Mouse (Mus musculus): Measurements from ENCODE around the gene Gm45140. TPM values are rescaled to one million over a fixed set of nuclear protein-coding genes. Genes with fewer than 3 reads are reported as not detected.

The Gm45140 gene
- total and polyA plus RNA-seq, 3 experiments, result 4.3 to 25.7 (median 13.0) TPM

DNA sequence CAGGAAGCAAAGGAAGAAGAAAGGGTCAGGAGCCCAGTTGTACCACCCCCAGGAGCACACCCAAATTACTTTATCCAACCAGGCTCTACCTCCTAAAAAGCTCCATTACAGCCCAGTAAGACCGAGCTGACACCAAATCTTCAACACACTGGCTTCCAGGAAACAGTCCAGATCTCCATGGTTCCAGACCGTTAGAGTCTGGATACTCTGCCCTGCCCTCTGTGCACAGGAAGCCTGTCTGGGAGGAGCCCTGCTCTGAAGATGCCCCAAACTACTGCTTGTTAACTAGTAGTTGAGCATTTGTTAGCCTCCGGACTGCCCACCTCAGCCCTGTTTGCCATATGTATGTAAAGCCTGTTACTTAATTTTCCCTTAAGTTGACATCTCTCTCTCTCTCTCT is 89.5 kb downstream of the Gm45140 start:
- no peak overlapping the region for H3K9ac ChIP-seq (ENCODE audit: insufficient read depth, low read depth)
- H3K4me2 ChIP-seq (ENCODE audit: insufficient read depth, low read depth, poor library complexity, severe bottlenecking), result no peak overlapping the region
- H3K36me3 ChIP-seq (replicated peaks in 1 of 2; ENCODE audit: control insufficient read depth in 1 of 2, insufficient read depth in 1 of 2, low read length in 1 of 2), result peaks cover 0 to 3% of the 10 kb centered on the region in 2 experiments
- dilution Hi-C loops (cut with MboI; ENCODE audit: extremely low pct_ligation_motif_present, extremely low pct_unique_long_range_greater_than_20kb, low sequenced_read_pairs), result no loop called here
- no peaks in the 10 kb centered on the region for H3K79me2 ChIP-seq (replicated peaks; ENCODE audit: control insufficient read depth, extremely low read depth, insufficient read depth, poor library complexity, severe bottlenecking)
- in situ Hi-C loops (cut with MboI; ENCODE audit: low pct_ligation_motif_present, low pct_unique_long_range_greater_than_20kb, low sequenced_read_pairs), result no loop called here
- H3K4me3 ChIP-seq (replicated peaks in 1 of 3; ENCODE audit: low read depth in 2 of 3, low read length in 2 of 3, poor library complexity in 1 of 3), result no peak overlapping the region
- TF ChIP-seq IRF4 (IDR thresholded peaks at IDR 0.05; ENCODE audit: low read depth, low read length) (no peak), NRF1 (IDR thresholded peaks at IDR 0.05; ENCODE audit: low read depth, low read length) (no peak), RAD21 (IDR thresholded peaks at IDR 0.05; ENCODE audit: low read depth, low read length) (no peak), KAT2A (IDR thresholded peaks at IDR 0.05; ENCODE audit: insufficient replicate concordance, low read length) (no peak), ZKSCAN1 (IDR thresholded peaks at IDR 0.05; ENCODE audit: borderline replicate concordance, low read depth, low read length) (no peak), JUND (conservative IDR thresholded peaks at IDR 0.05; ENCODE audit: low read depth, low read length) (no peak), EP300 (IDR thresholded peaks at IDR 0.05; ENCODE audit: low read length) (no peak), TCF12 (IDR thresholded peaks at IDR 0.05; ENCODE audit: low read depth, low read length) (no peak), UBTF (IDR thresholded peaks at IDR 0.05; ENCODE audit: low read depth, low read length) (no peak), CTCF (conservative IDR thresholded peaks at IDR 0.05 in 1 of 2, IDR thresholded peaks at IDR 0.05 in 1 of 2; ENCODE audit: low read depth in 2 of 2, low read length in 2 of 2) (no peak), MYC (IDR thresholded peaks at IDR 0.05; ENCODE audit: low read depth, low read length) (no peak), CHD2 (IDR thresholded peaks at IDR 0.05; ENCODE audit: low read length) (no peak), MXI1 (IDR thresholded peaks at IDR 0.05; ENCODE audit: low read depth, low read length) (no peak), USF2 (conservative IDR thresholded peaks at IDR 0.05; ENCODE audit: low read depth, low read length) (no peak), TBP (conservative IDR thresholded peaks at IDR 0.05; ENCODE audit: low read depth, low read length) (no peak)
- H3K27me3 ChIP-seq (replicated peaks), result peaks cover 2% of the 10 kb centered on the region
- no peaks in the 10 kb centered on the region for H3K9me3 ChIP-seq (replicated peaks; ENCODE audit: low read length)
- DNase-seq (ENCODE audit: extremely low read depth), result no peak
- peaks cover 27 to 74% of the 10 kb centered on the region in 2 experiments for H3K4me1 ChIP-seq (ENCODE audit: control insufficient read depth in 1 of 2, insufficient read depth in 2 of 2)
- H3K27ac ChIP-seq (ENCODE audit: insufficient read depth, low read depth), result no peak overlapping the region

DNA sequence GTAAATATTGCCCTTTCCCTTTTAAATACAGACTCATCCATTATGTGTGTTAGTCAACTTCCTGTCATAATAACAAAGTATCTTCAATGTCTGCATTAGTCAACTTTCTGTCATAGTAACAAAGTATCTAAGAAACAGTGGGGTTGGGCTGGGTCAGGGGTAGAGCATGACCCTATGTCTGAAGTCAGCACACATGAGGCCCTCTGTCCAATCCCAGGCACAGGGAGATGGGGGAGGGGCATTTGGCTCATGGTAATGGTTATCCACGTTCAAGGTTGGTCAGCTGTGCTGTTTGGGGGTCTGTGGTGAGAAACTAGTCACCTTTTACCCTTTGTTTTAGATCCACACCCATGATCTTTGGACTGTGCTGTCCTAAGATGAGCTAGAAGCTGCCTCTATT is 90.3 kb downstream of the Gm45140 start:
- dilution Hi-C loops (cut with MboI; ENCODE audit: extremely low pct_ligation_motif_present, extremely low pct_unique_long_range_greater_than_20kb, low sequenced_read_pairs), result no loop called here
- H3K9me3 ChIP-seq (replicated peaks; ENCODE audit: low read length), result no peaks in the 10 kb centered on the region
- in situ Hi-C loops (cut with MboI; ENCODE audit: low pct_ligation_motif_present, low pct_unique_long_range_greater_than_20kb, low sequenced_read_pairs), result no loop called here
- DNase-seq (ENCODE audit: extremely low read depth), result no peak
- no peaks in the 10 kb centered on the region for H3K27me3 ChIP-seq (replicated peaks)
- no peak overlapping the region for H3K27ac ChIP-seq (ENCODE audit: insufficient read depth, low read depth)
- H3K4me1 ChIP-seq (ENCODE audit: control insufficient read depth in 1 of 2, insufficient read depth in 2 of 2), result peaks cover 27 to 69% of the 10 kb centered on the region in 2 experiments
- H3K4me3 ChIP-seq (replicated peaks in 1 of 3; ENCODE audit: low read depth in 2 of 3, low read length in 2 of 3, poor library complexity in 1 of 3), result no peak overlapping the region
- H3K9ac ChIP-seq (ENCODE audit: insufficient read depth, low read depth), result no peak overlapping the region
- H3K79me2 ChIP-seq (replicated peaks; ENCODE audit: control insufficient read depth, extremely low read depth, insufficient read depth, poor library complexity, severe bottlenecking), result no peaks in the 10 kb centered on the region
- H3K36me3 ChIP-seq (replicated peaks in 1 of 2; ENCODE audit: control insufficient read depth in 1 of 2, insufficient read depth in 1 of 2, low read length in 1 of 2), result peaks cover 0 to 3% of the 10 kb centered on the region in 2 experiments
- no peak for TF ChIP-seq ZNF384 (IDR thresholded peaks at IDR 0.05; ENCODE audit: low read depth, low read length)
- TF ChIP-seq MYC (IDR thresholded peaks at IDR 0.05; ENCODE audit: low read depth, low read length), result no peak
- TF ChIP-seq CHD2 (IDR thresholded peaks at IDR 0.05; ENCODE audit: low read length), result 0 out of 2 replicates have a peak, but pooled peaks have one; percentile 20
- no peak for TF ChIP-seq NELFE (IDR thresholded peaks at IDR 0.05; ENCODE audit: low read depth, low read length)
- H3K4me2 ChIP-seq (ENCODE audit: insufficient read depth, low read depth, poor library complexity, severe bottlenecking), result no peak overlapping the region

All from CH12.LX (cell line).